Mouse (Mus musculus) midbrain, embryonic 15.5 days (tissue): ENCODE measurements around the gene Kcnmb1. TPM values are rescaled to one million over a fixed set of nuclear protein-coding genes. Genes with fewer than 3 reads are reported as not detected.

Experiments
- ATAC-seq: fragments of 200-750 bp; cut with Nextera tagmentation; replicated peaks from 2 replicates; pipeline ENCODE4 v1.8.0; 2017; ENCODE audit warnings: moderate TSS enrichment
- H3K27ac ChIP-seq: fragments of 300-500 bp; sonication (generic); 2 replicates; pipeline ENCODE4 v1.5.1; 2015; ENCODE audit warnings: mild to moderate bottlenecking, inconsistent platforms
- H3K27me3 ChIP-seq: fragments of 300-500 bp; sonication (generic); replicated peaks from 2 replicates; pipeline ENCODE4 v1.6.1; 2015; ENCODE audit warnings: inconsistent platforms
- H3K36me3 ChIP-seq: fragments of 300-500 bp; sonication (generic); replicated peaks from 2 replicates; pipeline ENCODE4 v1.6.1; 2015; ENCODE audit warnings: inconsistent platforms
- H3K4me1 ChIP-seq: fragments of 300-500 bp; sonication (generic); 2 replicates; pipeline ENCODE4 v1.6.1; 2015; ENCODE audit warnings: inconsistent platforms
- H3K4me2 ChIP-seq: fragments of 300-500 bp; sonication (generic); 2 replicates; pipeline ENCODE4 v1.6.1; 2015; ENCODE audit warnings: inconsistent platforms, mild to moderate bottlenecking, moderate library complexity
- H3K4me3 ChIP-seq: fragments of 300-500 bp; sonication (generic); 2 replicates; pipeline ENCODE4 v1.5.1; 2015; ENCODE audit warnings: mild to moderate bottlenecking, inconsistent platforms
- H3K9ac ChIP-seq: fragments of 300-500 bp; sonication (generic); 2 replicates; pipeline ENCODE4 v1.6.1; 2015; ENCODE audit warnings: mild to moderate bottlenecking, inconsistent platforms
- H3K9me3 ChIP-seq: fragments of 300-500 bp; sonication (generic); 2 replicates; pipeline ENCODE4 v1.6.1; 2016; ENCODE audit warnings: inconsistent platforms
- WGBS: fragments of 180-500 bp; shearing (Covaris S2); methylation state at CpG from one replicate; pipeline ENCODE4 v1.1.7; 2015; ENCODE audit warnings: mixed read lengths; 5-methylcytosine and 5-hydroxymethylcytosine counted together
- polyA plus RNA-seq: library from polyadenylated mRNA; unstranded; fragments of >200 nt; fragmentation: Nextera tagmentation; extraction: Ambion mirVana; gene quantifications from 2 replicates; pipeline ENCODE4 v1.2.1, GENCODE M21; 2015

The Kcnmb1 gene
- polyA plus RNA-seq, 1 experiment from 2014 or later: 0.21 TPM

DNA sequence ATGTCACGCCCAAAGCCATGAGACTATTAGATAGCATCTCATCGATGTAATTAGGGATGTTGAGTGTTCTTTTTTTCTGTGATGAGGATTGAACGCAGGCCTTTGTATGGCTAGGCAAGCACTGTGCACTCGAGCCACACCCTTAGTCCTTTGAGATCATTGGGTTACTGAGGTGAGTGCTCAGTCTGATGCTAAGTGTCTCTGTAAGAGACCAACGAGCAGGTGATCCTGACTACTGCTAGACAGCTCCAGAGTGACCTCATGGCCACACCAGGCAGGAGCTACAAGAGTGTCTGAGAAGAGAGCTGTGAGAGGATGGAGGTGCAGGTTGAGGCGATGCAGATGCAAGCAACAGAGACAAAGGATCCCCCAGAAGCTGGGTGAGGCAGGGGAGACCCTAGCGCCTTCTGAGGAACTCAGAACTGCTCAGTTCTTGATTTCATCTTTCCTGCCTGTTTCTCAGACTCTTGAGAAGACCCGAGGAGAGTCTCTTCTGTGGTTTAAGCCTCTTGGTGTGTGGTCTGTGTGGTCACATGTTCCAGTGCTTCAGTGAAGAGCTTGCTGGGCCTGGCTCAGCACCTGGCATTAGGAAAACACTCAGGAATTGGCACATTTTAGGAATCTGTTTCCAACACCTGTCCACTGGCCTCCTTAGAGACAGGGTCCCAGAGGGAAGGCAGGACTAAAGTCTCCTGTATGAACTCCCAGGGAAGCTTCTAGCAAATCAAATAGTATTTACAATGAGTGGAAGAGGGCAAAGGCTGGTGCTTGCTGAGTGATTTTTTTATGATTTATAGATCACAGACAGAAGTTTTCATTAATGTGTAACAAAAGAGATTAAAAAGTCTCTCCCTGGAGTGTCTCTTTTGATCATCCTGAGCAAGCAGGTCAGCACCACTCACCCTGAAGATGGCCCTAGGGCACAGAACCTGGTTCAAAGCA is 10.9 kb upstream of the Kcnmb1 start:
- 83% methylated on average over 8 of the region's 8 CpGs for WGBS
- no peak for ATAC-seq

DNA sequence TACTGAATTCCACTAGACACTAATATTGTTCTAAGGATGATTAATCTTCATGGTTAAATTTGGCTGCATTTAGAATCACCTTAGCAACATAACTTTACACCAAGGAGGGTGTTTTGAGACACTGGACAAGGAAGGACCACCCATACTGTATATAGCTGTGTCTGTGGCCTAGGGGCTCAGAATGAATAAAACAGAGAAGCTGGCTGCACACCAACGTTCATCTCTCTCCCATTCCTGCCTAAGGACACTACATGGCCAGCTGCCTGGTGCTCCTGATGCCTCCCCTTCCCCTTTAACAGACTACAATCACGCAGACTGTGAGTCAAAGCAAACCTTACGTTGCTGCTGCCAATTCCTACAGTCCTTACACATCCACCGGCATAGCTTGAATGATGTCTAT is 6.8 kb upstream of the Kcnmb1 start:
- whole genome bisulfite sequencing: 81% methylated on average over 4 of the region's 4 CpGs
- ATAC-seq: no peak
- Histone ChIP-seq H3K36me3 (no peaks in the 10 kb centered on the region), H3K4me3 (no peak overlapping the region), H3K9ac (no peak overlapping the region), H3K9me3 (no peaks in the 10 kb centered on the region), H3K4me2 (no peak overlapping the region), H3K27ac (no peak overlapping the region), H3K4me1 (no peaks in the 10 kb centered on the region), H3K27me3 (no peaks in the 10 kb centered on the region)

More for the DNA sequence above, 10.9 kb upstream of the Kcnmb1 start:
- H3K27me3 ChIP-seq: no peaks in the 10 kb centered on the region
- H3K4me1 ChIP-seq: no peaks in the 10 kb centered on the region
- H3K27ac ChIP-seq: no peak overlapping the region
- H3K4me3 ChIP-seq: no peak overlapping the region
- no peaks in the 10 kb centered on the region for H3K9me3 ChIP-seq
- no peak overlapping the region for H3K4me2 ChIP-seq
- H3K36me3 ChIP-seq: no peaks in the 10 kb centered on the region
- H3K9ac ChIP-seq: no peak overlapping the region

DNA sequence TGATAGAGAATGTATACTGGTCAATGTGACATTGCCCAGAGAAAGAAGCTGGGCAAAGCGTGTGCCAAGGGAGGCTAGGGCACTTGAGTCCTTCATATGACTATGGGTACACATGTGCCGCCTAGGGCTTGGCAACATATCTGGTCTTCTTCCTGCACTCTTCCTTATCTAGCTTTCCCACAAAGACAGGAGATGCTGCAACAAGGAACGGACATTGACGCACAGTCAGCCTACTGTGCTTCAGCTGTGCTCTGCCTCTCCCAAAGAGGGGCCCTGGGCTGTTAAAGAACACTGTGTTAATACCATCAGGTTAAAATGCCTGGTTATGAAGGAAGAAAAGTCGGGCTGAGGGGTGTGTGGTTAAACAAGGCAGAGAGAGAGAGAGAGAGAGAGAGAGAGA is 6.2 kb upstream of the Kcnmb1 start:
- Histone ChIP-seq H3K4me2 (no peak overlapping the region), H3K4me3 (no peak overlapping the region), H3K9me3 (no peaks in the 10 kb centered on the region), H3K4me1 (no peaks in the 10 kb centered on the region), H3K36me3 (no peaks in the 10 kb centered on the region), H3K27me3 (no peaks in the 10 kb centered on the region), H3K9ac (no peak overlapping the region), H3K27ac (no peak overlapping the region)
- WGBS: 89% methylated on average over 5 of the region's 5 CpGs
- ATAC-seq: no peak

DNA sequence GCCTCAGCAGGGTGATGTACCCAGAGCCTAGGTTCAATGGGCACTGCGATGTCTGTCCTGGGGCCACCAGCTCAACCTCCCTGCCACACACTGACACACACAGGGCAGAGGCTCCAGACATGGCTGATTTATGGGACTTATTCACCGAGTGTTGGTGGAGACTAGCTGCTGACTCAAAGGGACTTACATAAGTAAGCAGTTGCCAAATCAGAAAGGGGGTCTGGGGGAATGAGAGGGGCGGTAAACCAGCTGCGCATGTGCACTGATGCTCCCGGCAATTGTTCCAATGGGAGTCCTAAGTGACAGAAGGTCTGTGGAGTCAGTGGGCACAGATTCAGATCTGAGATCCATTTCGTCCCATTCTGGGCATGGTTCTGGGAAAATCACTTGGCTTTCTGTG is 5.2 kb upstream of the Kcnmb1 start:
- no peak overlapping the region for H3K9ac ChIP-seq
- no peaks in the 10 kb centered on the region for H3K27me3 ChIP-seq
- H3K9me3 ChIP-seq: no peaks in the 10 kb centered on the region
- H3K4me3 ChIP-seq: no peak overlapping the region
- no peak overlapping the region for H3K27ac ChIP-seq
- WGBS: 84% methylated on average over 6 of the region's 6 CpGs
- no peak for ATAC-seq
- no peaks in the 10 kb centered on the region for H3K4me1 ChIP-seq
- H3K4me2 ChIP-seq: no peak overlapping the region
- H3K36me3 ChIP-seq: no peaks in the 10 kb centered on the region

DNA sequence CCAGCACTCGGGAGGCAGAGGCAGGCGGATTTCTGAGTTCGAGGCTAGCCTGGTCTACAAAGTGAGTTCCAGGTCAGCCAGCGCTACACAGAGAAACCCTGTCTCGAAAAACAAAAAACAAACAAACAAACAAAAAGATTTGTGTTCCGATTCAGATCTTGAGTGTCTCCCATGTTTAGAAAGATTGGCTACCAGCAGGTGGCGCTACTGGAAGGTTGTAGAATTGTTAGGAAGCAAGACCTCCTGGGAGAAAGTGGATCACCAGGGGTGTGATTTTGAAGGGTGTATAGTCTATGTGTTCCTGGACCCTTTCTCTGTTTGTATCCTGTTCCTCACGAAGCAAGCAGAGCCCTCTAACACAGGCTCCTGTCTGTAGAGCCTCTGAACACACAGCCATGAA is 4.1 kb upstream of the Kcnmb1 start:
- Histone ChIP-seq H3K9ac (no peak overlapping the region), H3K27me3 (no peaks in the 10 kb centered on the region), H3K4me3 (no peak overlapping the region), H3K36me3 (no peaks in the 10 kb centered on the region), H3K4me1 (no peaks in the 10 kb centered on the region), H3K4me2 (no peak overlapping the region), H3K9me3 (no peaks in the 10 kb centered on the region), H3K27ac (no peak overlapping the region)
- no peak for ATAC-seq
- WGBS: 89% methylated on average over 8 of the region's 8 CpGs

DNA sequence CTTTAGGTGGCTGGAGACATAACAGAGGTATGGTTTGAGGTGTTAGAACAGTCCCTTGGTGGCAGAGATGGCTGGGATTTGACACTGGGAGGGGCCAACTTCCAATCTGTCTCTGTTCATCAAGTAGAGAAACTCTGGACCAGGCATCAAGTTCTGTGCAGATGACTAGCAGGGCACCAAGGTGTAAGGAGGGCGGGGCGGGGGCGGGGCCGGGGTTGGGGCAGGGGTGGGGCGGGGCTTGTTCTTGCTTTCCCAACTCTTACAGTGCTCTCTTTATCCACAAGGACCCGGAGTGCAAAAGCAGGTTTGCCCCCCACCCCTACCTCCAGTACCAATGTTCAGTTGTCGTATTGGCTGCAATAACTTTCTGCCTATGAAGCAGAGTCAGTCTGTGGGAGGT is 635 bp upstream of the Kcnmb1 start:
- Histone ChIP-seq H3K4me3 (no peak overlapping the region), H3K36me3 (no peaks in the 10 kb centered on the region), H3K4me2 (no peak overlapping the region), H3K27ac (no peak overlapping the region), H3K9ac (no peak overlapping the region), H3K9me3 (no peaks in the 10 kb centered on the region), H3K27me3 (no peaks in the 10 kb centered on the region), H3K4me1 (no peaks in the 10 kb centered on the region)
- 51% methylated on average over 7 of the region's 7 CpGs for WGBS
- no peak for ATAC-seq

DNA sequence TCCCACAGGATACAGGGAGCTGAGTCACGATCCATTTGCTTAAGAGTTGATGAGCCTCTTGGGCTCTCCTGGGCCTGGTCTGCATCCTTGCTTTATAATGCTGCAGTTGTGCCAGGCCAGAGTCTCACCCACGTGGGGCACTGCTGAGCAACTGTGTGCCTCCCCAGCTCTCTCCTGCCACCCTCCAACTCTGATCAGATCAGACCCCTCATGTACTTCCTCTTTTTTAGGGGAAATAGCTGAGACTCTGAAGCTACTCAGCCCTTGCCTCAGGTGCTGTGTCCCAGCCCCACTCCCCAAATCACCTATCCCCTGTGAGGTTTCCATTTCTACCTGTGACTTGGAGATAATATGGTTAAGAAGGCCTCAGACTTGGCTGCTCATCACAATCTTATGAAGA is 2.6 kb downstream of the Kcnmb1 start:
- Histone ChIP-seq H3K9me3 (no peaks in the 10 kb centered on the region), H3K36me3 (no peaks in the 10 kb centered on the region), H3K27ac (no peak overlapping the region), H3K9ac (no peak overlapping the region), H3K4me2 (no peak overlapping the region), H3K4me3 (no peak overlapping the region), H3K27me3 (no peaks in the 10 kb centered on the region), H3K4me1 (no peaks in the 10 kb centered on the region)
- 60% methylated on average over 2 of the region's 2 CpGs for WGBS
- ATAC-seq: no peak

DNA sequence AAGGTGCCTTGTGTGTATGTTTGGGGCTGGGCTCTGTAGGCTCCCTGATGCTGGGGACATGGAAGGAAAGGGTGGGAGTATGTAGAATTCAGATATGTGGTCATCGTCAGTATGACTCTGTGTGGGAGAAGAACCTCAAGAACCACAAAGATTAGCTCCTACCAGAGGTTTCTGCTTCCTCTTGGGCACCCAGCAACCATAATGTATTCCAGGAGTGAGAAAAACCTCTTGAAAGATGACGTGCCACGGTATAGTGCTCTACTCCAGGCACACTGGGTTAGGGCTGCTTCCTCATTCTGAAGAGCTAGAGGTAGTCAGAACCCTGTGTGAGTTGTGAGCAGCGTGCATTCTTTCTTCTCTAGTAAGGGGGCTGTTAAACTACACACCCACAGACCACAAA is 4.9 kb downstream of the Kcnmb1 start:
- 82% methylated on average over 4 of the region's 4 CpGs for WGBS
- Histone ChIP-seq H3K4me1 (no peaks in the 10 kb centered on the region), H3K36me3 (no peaks in the 10 kb centered on the region), H3K4me2 (no peak overlapping the region), H3K9me3 (no peaks in the 10 kb centered on the region), H3K27ac (no peak overlapping the region), H3K4me3 (no peak overlapping the region), H3K9ac (no peak overlapping the region), H3K27me3 (no peaks in the 10 kb centered on the region)
- ATAC-seq: no peak

DNA sequence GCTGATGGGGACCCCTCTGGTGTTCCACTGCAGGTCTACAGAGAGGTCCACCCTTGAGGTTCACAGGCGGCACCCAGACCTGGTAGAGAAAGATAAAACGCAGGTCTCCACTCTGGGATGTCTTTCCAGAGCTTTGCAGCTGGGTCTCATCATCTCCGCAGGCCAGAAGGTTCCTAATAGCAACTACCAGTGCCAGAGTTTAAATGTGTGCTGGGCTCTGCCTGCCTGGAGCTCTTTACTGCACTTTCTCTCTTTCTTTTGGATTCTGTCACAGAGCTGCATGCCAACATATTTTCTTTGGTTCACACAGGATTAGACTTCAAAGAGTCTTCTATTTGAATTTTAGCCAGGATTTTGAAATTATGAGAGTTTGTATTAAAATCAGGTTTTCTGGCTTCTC is 6.4 kb downstream of the Kcnmb1 start:
- no peak overlapping the region for H3K27ac ChIP-seq
- no peaks in the 10 kb centered on the region for H3K4me1 ChIP-seq
- H3K4me3 ChIP-seq: no peak overlapping the region
- no peaks in the 10 kb centered on the region for H3K27me3 ChIP-seq
- no peak overlapping the region for H3K9ac ChIP-seq
- H3K4me2 ChIP-seq: no peak overlapping the region
- WGBS: 83% methylated on average over 3 of the region's 3 CpGs
- H3K36me3 ChIP-seq: no peaks in the 10 kb centered on the region
- no peaks in the 10 kb centered on the region for H3K9me3 ChIP-seq
- no peak for ATAC-seq

DNA sequence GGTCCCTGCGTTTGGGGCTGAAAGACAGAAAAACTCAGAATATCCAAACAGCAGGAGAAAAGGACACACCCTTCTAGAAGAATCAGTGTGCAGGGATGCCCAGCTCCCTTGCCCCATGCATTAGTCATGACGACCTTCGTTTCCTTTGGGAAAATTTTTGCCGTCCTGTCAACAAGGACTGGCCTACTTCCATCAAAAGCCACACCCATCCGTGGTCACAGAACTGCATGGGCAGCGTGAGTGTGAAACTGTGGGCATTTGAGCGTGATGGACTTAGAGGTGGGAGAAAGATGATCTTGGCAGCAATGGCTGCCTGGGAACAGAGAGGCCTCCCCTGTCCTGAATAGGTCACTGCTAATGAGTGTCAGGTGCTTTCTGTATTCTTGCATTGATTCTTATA is 9.3 kb downstream of the Kcnmb1 start:
- no peak for ATAC-seq
- Histone ChIP-seq H3K9ac (no peak overlapping the region), H3K27me3 (no peaks in the 10 kb centered on the region), H3K27ac (no peak overlapping the region), H3K4me2 (no peak overlapping the region), H3K9me3 (no peaks in the 10 kb centered on the region), H3K36me3 (no peaks in the 10 kb centered on the region), H3K4me3 (no peak overlapping the region), H3K4me1 (no peaks in the 10 kb centered on the region)
- WGBS: 84% methylated on average over 7 of the region's 7 CpGs

DNA sequence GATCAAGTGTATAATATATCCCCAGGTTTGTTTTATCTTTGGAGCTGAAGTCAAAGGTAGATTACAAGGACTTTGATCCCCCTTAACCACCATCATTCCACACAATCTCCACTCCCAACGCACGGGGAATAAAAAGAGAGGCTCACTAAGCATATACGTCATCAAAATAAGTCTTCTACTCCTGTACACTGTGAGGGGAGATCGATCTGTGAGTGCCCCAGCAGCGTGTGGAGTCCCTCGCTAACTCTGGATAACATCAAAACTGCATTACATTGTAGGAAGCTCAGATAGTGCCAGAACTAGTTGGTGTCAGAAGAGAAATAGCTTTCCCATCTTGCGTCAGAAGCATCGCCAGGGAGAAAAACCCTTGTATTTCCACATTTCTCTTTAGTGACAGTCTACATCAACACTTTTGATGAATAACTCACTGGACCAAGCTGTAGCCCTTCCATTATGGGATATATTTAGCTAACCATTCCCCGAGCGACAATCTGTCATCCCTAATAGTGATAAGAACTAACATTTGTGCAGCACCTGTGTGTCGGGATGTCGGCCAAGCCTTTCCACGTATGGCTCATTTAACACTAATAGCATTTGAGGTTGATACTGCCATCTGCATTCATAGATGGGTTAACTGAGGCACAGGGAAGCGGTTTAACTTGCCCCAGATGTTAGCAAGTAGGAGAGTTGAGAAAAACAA is 11.7 kb downstream of the Kcnmb1 start:
- Histone ChIP-seq H3K36me3 (no peaks in the 10 kb centered on the region), H3K4me3 (no peak overlapping the region), H3K27me3 (no peaks in the 10 kb centered on the region), H3K4me2 (no peak overlapping the region), H3K9me3 (no peaks in the 10 kb centered on the region), H3K9ac (no peak overlapping the region), H3K4me1 (no peaks in the 10 kb centered on the region), H3K27ac (no peak overlapping the region)
- 86% methylated on average over 14 of the region's 14 CpGs for WGBS
- no peak for ATAC-seq

DNA sequence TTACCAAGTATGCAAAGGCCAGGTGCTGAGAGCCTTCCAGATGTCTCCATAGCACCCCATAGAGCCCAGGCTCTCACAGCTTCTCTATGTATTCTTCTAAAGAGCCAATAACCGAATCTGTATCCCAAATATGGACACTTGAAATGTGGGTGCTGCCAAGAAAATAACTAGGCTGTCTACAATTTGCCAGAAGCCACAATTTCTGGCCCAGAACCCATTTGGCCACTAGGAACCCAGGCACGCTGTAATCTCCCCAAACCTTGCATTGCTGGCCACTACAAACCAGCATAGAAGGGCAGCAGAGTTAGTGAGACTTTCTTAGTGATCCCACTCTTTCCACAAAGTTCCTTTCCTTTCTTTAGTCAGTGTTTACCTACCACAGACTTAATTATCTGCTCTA is 12.3 kb downstream of the Kcnmb1 start:
- Histone ChIP-seq H3K4me2 (no peak overlapping the region), H3K4me3 (no peak overlapping the region), H3K36me3 (no peaks in the 10 kb centered on the region), H3K4me1 (no peaks in the 10 kb centered on the region), H3K9me3 (no peaks in the 10 kb centered on the region), H3K27ac (no peak overlapping the region), H3K9ac (no peak overlapping the region), H3K27me3 (no peaks in the 10 kb centered on the region)
- no peak for ATAC-seq
- 85% methylated on average over 2 of the region's 2 CpGs for WGBS

DNA sequence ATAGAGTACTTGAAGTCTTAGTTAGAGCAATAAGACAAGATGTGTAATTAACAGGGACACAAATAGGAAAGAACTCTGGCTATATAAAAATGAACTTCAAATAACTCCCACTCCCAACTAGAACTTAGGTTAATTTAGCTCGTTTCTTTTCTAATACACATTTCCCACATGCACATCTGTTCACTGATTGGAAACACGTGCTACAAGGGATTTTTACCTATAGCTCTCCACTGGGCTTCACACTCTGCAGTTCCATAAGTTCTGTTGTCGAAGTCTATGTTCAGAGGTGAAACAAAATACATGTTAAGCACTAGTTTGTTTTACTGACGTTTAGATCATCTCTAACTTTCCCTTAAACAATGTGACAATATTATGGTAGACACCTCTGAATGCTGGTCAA is 17.3 kb downstream of the Kcnmb1 start:
- WGBS: 81% methylated on average over 4 of the region's 4 CpGs
- Histone ChIP-seq H3K9ac (no peak overlapping the region), H3K4me3 (no peak overlapping the region), H3K9me3 (no peaks in the 10 kb centered on the region), H3K27ac (no peak overlapping the region), H3K36me3 (no peaks in the 10 kb centered on the region), H3K4me2 (no peak overlapping the region), H3K27me3 (no peaks in the 10 kb centered on the region), H3K4me1 (no peaks in the 10 kb centered on the region)
- ATAC-seq: no peak
